Mouse (Mus musculus): Measurements from ENCODE around the gene Tnr. TPM values are rescaled to one million over a fixed set of nuclear protein-coding genes. Genes with fewer than 3 reads are reported as not detected.
A peak's percentile ranks its signal among the peaks of the same experiment; 100 is the strongest.

The Tnr gene
- polyA plus RNA-seq, 1 experiment from 2014 or later, result 5.3 TPM

DNA sequence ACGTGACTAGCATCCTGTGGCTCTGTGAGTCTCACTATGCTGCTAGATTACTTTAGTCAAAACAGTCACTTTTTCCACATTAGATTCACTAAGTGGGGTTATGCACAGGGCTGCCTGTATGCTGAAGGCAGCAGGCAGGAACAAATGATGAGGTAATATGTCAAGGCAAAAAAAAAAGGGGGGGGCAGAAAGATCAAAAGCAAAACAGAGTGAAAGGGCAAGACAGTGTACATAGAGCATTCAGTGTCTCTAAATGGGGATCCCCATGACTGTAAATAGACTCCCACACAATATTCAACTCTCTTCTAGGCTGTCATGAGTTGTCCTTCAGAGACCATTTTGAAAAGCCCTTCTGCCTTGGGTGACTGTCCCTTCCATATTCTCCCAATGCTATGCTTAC lies 150.7 kb downstream of the Tnr start:
- WGBS, result 64% methylated on average over 1 of the region's 1 CpGs
- Histone ChIP-seq H3K27ac (replicated peaks) (no peak overlapping the region), H3K9me3 (replicated peaks) (no peaks in the 10 kb centered on the region), H3K9ac (replicated peaks) (no peak overlapping the region), H3K27me3 (replicated peaks) (0 out of 2 replicates have a peak, but pooled peaks cover 2% of the 10 kb centered on the region), H3K4me3 (replicated peaks) (no peak overlapping the region), H3K4me2 (no peak overlapping the region), H3K36me3 (no peaks in the 10 kb centered on the region), H3K4me1 (peaks cover 16% of the 10 kb centered on the region)
- no peak for ATAC-seq (ENCODE audit: low FRiP score)

DNA sequence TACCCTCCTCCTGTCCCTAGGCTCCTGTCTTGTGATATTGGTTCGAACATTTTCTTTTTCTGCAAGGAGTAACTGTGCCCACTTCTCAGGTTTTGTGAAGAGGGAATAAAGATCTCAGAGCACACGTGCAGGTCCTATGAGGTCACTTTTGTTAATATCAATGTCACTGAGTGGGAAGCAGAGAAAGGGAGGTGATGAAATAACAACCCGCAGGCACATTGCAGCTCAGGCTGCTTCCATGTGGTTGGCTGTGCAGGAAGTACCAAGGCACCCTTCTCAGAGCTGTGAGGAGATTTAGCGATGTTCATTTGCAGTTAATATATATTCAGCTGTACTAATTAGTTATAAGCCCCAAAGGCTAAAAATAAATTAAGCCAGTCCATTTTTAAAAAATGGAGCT lies 151.9 kb downstream of the Tnr start:
- H3K36me3 ChIP-seq, result no peaks in the 10 kb centered on the region
- H3K27me3 ChIP-seq (replicated peaks), result no peaks in the 10 kb centered on the region
- H3K4me2 ChIP-seq, result no peak overlapping the region
- 59% methylated on average over 4 of the region's 4 CpGs for WGBS
- no peak overlapping the region for H3K4me3 ChIP-seq (replicated peaks)
- H3K27ac ChIP-seq (replicated peaks), result no peak overlapping the region
- no peaks in the 10 kb centered on the region for H3K9me3 ChIP-seq (replicated peaks)
- no peak for ATAC-seq (ENCODE audit: low FRiP score)
- H3K4me1 ChIP-seq, result peaks cover 12% of the 10 kb centered on the region
- H3K9ac ChIP-seq (replicated peaks), result no peak overlapping the region

DNA sequence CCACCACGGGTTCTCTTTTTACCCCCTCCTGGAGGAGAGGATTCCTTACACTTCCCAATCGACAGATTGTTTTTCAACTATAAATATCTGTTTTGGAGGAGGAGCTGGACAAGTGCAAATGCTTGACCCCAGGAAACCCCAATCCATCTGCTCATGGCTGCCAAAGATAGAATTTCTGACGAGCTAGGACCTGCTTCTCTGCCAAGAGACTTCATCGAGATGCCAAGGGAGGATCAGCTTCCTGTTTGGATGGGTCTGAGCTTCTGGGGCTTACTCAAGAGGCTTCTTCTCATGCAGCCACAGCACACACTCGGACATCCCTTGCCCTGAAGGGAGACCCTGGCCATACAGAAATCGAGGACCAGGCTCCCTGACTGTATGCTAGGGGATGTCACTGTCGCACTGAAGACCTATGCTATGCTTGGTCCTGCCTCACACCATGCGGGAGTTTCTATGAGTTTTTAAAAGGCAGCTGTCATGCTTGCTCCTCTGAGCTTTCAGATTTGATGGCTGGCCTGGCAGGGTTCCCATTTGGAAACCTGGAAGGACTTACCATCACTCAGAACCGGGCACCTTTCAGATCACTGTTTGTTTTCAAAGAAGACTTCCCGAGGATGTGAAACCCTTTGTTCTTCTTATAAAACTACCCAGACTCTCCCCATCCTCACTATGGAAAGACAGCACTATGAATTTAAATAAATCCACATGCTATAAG lies 154.8 kb downstream of the Tnr start:
- no peak for ATAC-seq (ENCODE audit: low FRiP score)
- Histone ChIP-seq H3K4me3 (replicated peaks) (no peak overlapping the region), H3K27ac (replicated peaks) (no peak overlapping the region), H3K4me2 (no peak overlapping the region), H3K9ac (replicated peaks) (no peak overlapping the region), H3K9me3 (replicated peaks) (no peaks in the 10 kb centered on the region), H3K27me3 (replicated peaks) (no peaks in the 10 kb centered on the region), H3K4me1 (peaks cover 5% of the 10 kb centered on the region; the same call in 1 of the 2 replicates), H3K36me3 (no peaks in the 10 kb centered on the region)
- WGBS, result 77% methylated on average over 10 of the region's 10 CpGs

DNA sequence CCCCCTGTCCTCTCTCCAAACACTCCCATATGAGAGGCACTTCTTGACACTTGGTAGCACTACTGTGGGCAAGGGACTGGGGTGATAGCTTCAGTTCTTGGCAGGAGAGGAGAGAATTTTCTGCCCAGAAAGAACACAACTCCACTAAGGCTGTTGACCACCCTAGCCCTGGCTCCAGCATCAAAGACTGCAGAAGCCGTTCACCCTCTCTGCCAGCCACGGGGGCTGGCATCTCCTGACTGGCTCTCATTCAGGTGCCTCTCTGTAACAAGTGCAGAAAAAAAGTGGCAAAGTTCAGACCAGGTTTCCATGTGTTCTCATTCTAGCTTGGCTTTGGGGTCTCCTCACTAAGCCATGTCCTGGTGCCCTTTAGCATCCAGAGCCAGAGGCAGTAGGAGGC lies 157.7 kb downstream of the Tnr start:
- peaks cover 17% of the 10 kb centered on the region for H3K4me1 ChIP-seq
- WGBS, result 76% methylated on average over 2 of the region's 2 CpGs
- H3K9ac ChIP-seq (replicated peaks), result no peak overlapping the region
- ATAC-seq (ENCODE audit: low FRiP score), result no peak
- H3K27me3 ChIP-seq (replicated peaks), result no peaks in the 10 kb centered on the region
- H3K36me3 ChIP-seq, result no peaks in the 10 kb centered on the region
- no peak overlapping the region for H3K4me2 ChIP-seq
- H3K27ac ChIP-seq (replicated peaks), result no peak overlapping the region
- no peaks in the 10 kb centered on the region for H3K9me3 ChIP-seq (replicated peaks)
- H3K4me3 ChIP-seq (replicated peaks), result no peak overlapping the region

DNA sequence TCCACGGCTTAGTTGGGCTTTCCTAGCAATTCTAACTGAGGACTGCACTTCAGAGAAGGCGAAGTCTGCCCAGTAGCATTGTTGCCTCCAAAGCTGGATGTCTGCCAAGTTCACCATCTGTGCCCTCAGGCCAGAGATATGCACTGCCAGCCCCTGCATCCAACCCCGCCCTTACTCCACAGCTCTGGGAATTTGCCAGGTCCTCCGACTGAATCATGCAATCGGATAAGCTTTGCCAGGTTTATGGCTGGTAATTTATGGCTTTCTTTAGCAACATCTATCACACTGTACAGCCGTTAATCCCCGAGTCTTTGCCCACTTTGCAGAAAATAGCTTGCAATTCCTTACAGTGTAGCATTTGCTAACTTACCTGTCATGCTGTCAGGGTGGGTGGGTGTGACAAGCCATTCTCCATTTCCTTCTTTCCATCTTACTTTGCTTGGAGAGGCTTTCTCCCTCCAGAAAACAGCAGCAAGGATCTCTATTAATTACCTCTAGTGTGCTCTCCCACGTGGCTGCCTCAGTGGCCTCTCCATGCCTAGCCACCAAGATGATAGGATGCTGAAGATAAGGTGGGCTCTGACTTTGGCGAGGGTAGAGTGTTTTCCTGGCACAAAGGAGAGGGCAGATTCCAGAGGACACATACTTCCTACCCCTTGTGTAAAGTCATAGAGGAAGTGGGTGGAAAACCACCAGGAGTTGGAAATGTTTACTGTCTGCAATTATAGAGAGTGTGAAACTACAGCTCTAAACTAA lies 163.1 kb downstream of the Tnr start:
- Histone ChIP-seq H3K4me1 (peaks cover 32% of the 10 kb centered on the region), H3K4me3 (replicated peaks) (no peak overlapping the region), H3K27me3 (replicated peaks) (no peaks in the 10 kb centered on the region), H3K9me3 (replicated peaks) (no peaks in the 10 kb centered on the region), H3K9ac (replicated peaks) (no peak overlapping the region), H3K36me3 (no peaks in the 10 kb centered on the region), H3K27ac (replicated peaks) (peak overlapping the region; percentile 42; the same call in 1 of the 2 replicates), H3K4me2 (0 out of 2 replicates have a peak overlapping the region, but pooled peaks have one; percentile 1)
- peak; percentile 65 for ATAC-seq (ENCODE audit: low FRiP score)
- WGBS, result 12% methylated on average over 9 of the region's 9 CpGs

DNA sequence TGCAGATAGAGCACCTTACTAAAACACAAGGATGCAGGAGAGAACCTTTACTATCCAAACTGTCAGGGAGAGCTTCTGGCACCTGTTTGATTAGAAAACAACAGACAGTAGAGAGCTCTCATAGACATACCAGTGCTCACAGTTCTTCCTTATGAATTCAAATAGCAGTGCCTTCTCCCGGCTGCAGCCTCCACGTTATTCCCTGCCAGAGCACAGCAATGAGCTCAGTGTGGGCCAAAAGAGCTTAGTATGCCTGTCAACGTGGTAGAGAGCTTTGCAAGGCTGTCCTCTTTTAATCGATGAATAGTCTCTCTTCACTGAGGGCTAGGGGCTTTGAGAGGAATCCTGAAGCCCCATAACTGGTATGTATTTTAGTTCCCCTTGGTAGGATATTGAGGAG lies 173.1 kb downstream of the Tnr start:
- no peak overlapping the region for H3K4me3 ChIP-seq (replicated peaks)
- no peaks in the 10 kb centered on the region for H3K27me3 ChIP-seq (replicated peaks)
- no peak overlapping the region for H3K9ac ChIP-seq (replicated peaks)
- no peak overlapping the region for H3K4me2 ChIP-seq
- no peak for ATAC-seq (ENCODE audit: low FRiP score)
- no peaks in the 10 kb centered on the region for H3K36me3 ChIP-seq
- no peak overlapping the region for H3K27ac ChIP-seq (replicated peaks)
- no peaks in the 10 kb centered on the region for H3K4me1 ChIP-seq
- H3K9me3 ChIP-seq (replicated peaks), result no peaks in the 10 kb centered on the region
- 22% methylated on average over 4 of the region's 4 CpGs for WGBS

DNA sequence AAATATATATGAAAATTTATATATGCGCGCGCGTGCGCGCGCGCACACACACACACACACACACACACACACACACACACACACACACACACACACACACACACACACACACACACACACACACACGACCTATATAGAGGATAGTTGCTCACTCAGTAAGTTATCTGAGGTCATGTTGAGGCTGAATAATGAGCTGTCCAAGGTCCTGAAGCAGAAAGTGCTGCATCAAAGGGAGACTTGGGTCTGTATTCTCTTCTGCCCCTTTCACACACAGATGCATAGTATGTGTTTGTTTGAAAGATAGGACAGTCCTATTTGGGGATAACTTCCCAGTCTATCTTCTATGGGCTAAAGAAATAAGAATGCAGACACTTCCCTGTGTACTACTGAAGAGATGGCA lies 178.5 kb downstream of the Tnr start:
- H3K4me1 ChIP-seq, result 0 out of 2 replicates have a peak, but pooled peaks cover 2% of the 10 kb centered on the region

DNA sequence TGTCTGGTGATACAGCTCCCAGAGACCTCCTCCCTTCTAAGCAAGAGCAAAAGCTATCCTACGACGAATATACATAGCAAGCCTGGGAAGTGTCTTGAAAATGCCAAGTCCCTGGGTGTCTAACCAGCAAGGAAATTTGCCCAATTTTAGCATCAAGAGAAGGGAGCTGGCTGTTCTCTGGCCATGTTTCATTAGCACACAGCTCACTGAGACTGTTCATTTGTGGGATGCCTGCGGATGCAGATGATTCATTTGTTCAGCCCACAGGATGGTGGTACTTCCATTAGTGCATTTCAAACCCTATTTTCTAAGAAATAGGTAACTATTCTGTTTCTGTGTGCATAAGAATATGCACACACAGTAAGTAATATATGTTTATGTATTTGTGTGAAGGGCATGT lies 181.4 kb downstream of the Tnr start:
- no peak overlapping the region for H3K4me3 ChIP-seq (replicated peaks)

More for the DNA sequence above, 178.5 kb downstream of the Tnr start:
- Histone ChIP-seq H3K9me3 (replicated peaks) (no peaks in the 10 kb centered on the region), H3K27ac (replicated peaks) (no peak overlapping the region), H3K27me3 (replicated peaks) (no peaks in the 10 kb centered on the region), H3K4me2 (no peak overlapping the region), H3K36me3 (no peaks in the 10 kb centered on the region), H3K4me3 (replicated peaks) (no peak overlapping the region), H3K9ac (replicated peaks) (no peak overlapping the region)
- 90% methylated on average over 9 of the region's 9 CpGs for WGBS
- no peak for ATAC-seq (ENCODE audit: low FRiP score)

DNA sequence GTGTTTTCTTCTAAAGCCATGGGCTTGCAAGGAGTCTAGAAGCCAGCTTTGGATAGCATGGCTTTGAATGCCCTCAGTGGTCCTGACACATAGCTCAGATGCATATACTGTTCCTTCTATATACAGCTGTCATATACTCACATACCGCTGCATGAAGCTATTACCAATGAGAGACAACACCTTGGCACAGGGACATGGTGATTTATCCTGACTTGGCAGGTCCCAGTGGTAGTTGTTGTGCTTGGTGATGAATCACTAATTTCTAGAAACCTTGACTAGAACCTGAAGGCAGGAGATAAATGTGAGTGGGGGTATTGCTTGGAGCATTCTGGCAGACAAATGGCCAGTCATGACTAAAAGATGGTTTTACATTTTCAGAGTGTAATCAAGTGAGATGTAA lies 192.7 kb downstream of the Tnr start:
- H3K27me3 ChIP-seq (replicated peaks), result no peaks in the 10 kb centered on the region
- no peaks in the 10 kb centered on the region for H3K36me3 ChIP-seq
- no peak overlapping the region for H3K4me3 ChIP-seq (replicated peaks)
- no peak overlapping the region for H3K27ac ChIP-seq (replicated peaks)
- ATAC-seq (ENCODE audit: low FRiP score), result no peak
- H3K4me1 ChIP-seq, result no peaks in the 10 kb centered on the region
- 77% methylated on average over 1 of the region's 1 CpGs for WGBS
- H3K9me3 ChIP-seq (replicated peaks), result no peaks in the 10 kb centered on the region
- no peak overlapping the region for H3K9ac ChIP-seq (replicated peaks)
- no peak overlapping the region for H3K4me2 ChIP-seq

More for the DNA sequence above, 181.4 kb downstream of the Tnr start:
- H3K4me1 ChIP-seq, result 0 out of 2 replicates have a peak, but pooled peaks cover 2% of the 10 kb centered on the region
- no peaks in the 10 kb centered on the region for H3K36me3 ChIP-seq
- H3K9me3 ChIP-seq (replicated peaks), result no peaks in the 10 kb centered on the region
- no peaks in the 10 kb centered on the region for H3K27me3 ChIP-seq (replicated peaks)
- H3K27ac ChIP-seq (replicated peaks), result no peak overlapping the region
- H3K4me2 ChIP-seq, result no peak overlapping the region
- WGBS, result 86% methylated on average over 3 of the region's 3 CpGs
- no peak overlapping the region for H3K9ac ChIP-seq (replicated peaks)
- 0 out of 2 replicates have a peak, but pooled peaks have one; percentile 14 for ATAC-seq (ENCODE audit: low FRiP score)

DNA sequence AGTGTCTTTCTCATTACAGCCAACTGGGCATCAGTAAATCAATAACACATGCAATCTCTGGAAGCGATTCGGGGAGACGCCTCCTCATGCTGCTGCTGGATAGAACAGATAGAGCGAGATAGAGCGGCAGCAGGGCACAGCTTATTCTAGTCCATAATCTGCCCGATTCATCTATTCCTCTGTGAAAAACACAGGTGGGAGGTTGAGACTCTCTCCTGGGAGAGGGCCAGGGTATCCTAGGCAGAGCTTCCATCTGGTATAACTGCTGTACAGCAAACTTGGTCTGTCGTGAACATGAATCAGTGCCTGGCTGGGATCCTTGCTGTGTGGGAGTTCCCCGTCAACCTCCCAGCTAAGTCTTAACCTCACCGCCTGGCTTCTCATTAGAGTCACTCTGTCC lies 193.4 kb downstream of the Tnr start:
- no peaks in the 10 kb centered on the region for H3K4me1 ChIP-seq
- no peak overlapping the region for H3K4me2 ChIP-seq
- H3K27me3 ChIP-seq (replicated peaks), result no peaks in the 10 kb centered on the region
- H3K4me3 ChIP-seq (replicated peaks), result no peak overlapping the region
- no peaks in the 10 kb centered on the region for H3K36me3 ChIP-seq
- ATAC-seq (ENCODE audit: low FRiP score), result no peak
- H3K9ac ChIP-seq (replicated peaks), result no peak overlapping the region
- 86% methylated on average over 9 of the region's 9 CpGs for WGBS
- H3K9me3 ChIP-seq (replicated peaks), result no peaks in the 10 kb centered on the region
- no peak overlapping the region for H3K27ac ChIP-seq (replicated peaks)

DNA sequence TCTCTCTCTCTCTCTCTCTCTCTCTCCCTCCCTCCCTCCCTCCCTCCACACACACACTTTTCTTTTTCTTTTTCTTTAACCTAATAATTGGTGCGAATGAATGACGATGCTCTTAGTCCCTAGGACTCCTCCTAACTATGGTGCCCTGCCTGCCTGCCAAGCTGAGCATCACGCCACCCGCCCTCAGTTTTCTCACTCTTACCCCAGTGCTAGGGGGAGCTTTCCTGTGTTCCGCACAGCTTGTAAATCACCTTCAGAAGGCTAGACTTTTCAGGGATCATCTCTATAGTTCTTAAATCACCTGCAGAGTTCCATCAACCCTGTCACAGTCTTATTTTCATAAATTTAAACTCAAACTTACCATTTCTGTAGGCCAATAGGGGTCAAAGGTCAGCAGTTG lies 200.2 kb downstream of the Tnr start:
- H3K4me2 ChIP-seq, result no peak overlapping the region
- no peaks in the 10 kb centered on the region for H3K27me3 ChIP-seq (replicated peaks)
- H3K27ac ChIP-seq (replicated peaks), result no peak overlapping the region
- no peak for ATAC-seq (ENCODE audit: low FRiP score)
- no peak overlapping the region for H3K4me3 ChIP-seq (replicated peaks)
- H3K4me1 ChIP-seq, result 0 out of 2 replicates have a peak, but pooled peaks cover 4% of the 10 kb centered on the region
- no peaks in the 10 kb centered on the region for H3K9me3 ChIP-seq (replicated peaks)
- H3K9ac ChIP-seq (replicated peaks), result no peak overlapping the region
- 91% methylated on average over 5 of the region's 5 CpGs for WGBS
- no peaks in the 10 kb centered on the region for H3K36me3 ChIP-seq

DNA sequence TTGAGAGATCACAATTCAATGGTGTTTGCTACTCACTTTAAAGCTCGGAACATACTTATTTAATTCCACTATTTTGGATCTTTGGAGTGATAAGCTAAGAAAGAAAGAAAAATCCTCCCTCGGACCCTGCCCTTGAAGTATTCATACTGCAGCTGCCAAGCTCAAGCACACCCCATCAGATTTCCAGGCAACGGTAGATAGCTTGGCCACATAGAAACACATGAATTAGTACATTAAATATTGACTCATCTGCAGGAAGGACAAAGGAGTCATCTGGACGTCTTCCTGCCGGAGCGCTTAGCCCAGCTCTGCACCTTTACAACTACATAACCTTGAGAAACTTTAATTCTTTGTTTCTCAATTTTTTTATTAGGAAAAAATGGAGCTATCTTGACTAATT lies 205.7 kb downstream of the Tnr start:
- Histone ChIP-seq H3K9ac (replicated peaks) (no peak overlapping the region), H3K4me2 (no peak overlapping the region), H3K27me3 (replicated peaks) (no peaks in the 10 kb centered on the region), H3K36me3 (no peaks in the 10 kb centered on the region), H3K9me3 (replicated peaks) (no peaks in the 10 kb centered on the region), H3K27ac (replicated peaks) (no peak overlapping the region), H3K4me1 (0 out of 2 replicates have a peak, but pooled peaks cover 4% of the 10 kb centered on the region), H3K4me3 (replicated peaks) (no peak overlapping the region)
- 89% methylated on average over 6 of the region's 6 CpGs for WGBS
- no peak for ATAC-seq (ENCODE audit: low FRiP score)
